Mouse (Mus musculus) testis, adult 2 months (tissue): Measurements from ENCODE around the gene Cyp3a13.

ENCODE experiments used
- CTCF ChIP-seq: fragments of 200-500 bp; IDR thresholded peaks from 2 replicates; pipeline ENCODE4 v1.5.1; 2012; ENCODE audit warnings: low read depth, mild to moderate bottlenecking, inconsistent platforms, low read length, moderate library complexity; ENCODE audit not compliant: control insufficient read depth, insufficient read depth, insufficient replicate concordance
- POLR2A ChIP-seq: fragments of 200-500 bp; IDR thresholded peaks from 2 replicates; pipeline ENCODE4 v1.6.1; 2012; ENCODE audit warnings: low read depth, mild to moderate bottlenecking, inconsistent platforms, low read length, moderate library complexity; ENCODE audit not compliant: control insufficient read depth

- no peak for TF ChIP-seq POLR2A
- TF ChIP-seq CTCF, result no peak
Observed at GRCm38 (mm10) chr5:137936486-137936885, 15.1 kb upstream of the Cyp3a13 start.
